Mouse (Mus musculus) MN1 (cell line): ENCODE measurements around the gene Aldh16a1.

Experiments
- DNase-seq: peaks from one replicate; pipeline ENCODE4 v3.0.0-alpha.2; 2016; ENCODE audit warnings: low spot score

Aldh16a1 gene

DNA sequence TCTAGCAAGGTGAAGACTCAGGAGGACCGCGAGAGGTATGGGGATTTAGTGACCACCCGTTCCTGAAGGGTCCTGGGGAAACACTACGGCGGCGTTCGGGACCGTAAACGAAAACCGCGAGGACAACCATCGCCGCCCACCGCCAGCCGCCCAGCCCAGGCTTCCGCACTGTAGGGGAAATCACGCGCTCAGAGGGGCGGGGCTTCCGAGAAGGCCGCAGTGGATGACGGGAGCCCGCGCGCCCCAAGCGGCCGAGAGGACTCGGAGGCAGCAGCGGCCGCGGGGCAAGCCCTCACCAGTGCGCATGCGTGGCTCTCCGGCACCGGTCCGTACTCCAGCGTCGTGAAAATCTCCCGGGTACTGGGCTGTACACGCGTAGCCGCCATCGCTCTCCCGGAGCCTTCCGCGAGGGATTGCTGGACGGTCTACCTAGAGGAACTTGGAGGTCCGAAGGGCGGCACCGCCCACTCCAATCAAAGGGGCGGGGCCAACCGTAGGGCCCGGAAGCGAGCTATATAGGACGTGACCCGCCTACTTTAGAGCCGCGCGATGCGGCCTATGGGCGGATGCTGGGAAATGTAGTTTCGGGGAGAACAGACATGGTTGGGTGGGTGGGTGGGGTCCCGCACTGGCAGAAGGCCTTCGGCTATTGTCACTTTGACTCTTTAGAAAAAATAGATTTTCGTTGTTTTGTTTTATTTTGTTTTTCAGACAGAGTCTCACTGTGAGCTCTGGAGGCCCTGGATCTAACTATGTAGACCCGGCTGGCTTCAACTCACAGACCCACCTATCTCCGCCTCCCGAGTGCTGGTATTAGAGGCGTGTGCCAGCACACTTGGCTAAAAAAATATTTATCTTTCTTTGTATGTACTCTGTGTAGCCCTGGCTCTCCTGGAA is at the start of gene Aldh16a1, which contains the start of gene Pih1d1:
Gene Aldh16a1 (minus strand): TSS at position 489 of the 897 bp plus-strand sequence.
Gene Pih1d1 (plus strand): TSS at position 208 of the 897 bp plus-strand sequence.
- peak; percentile 95 for DNase-seq

DNA sequence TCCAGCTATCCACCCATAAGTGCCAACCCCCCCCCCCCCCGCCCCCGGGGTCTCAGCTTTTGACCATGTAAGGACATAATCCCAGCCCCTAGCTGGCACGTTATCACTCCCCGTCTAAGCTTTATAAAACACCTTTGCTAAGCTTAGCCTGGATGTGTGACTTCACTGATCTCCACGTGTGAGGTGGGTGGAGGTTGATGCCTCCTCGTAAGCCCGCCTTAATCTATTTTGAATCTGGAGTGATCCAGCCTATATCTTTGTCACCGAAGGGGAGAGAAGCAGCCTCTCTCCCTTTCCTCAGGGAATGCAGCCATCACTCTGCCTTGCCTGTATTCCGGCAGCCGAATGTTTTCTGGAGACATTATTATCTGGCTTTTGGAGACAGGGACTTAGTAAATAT is 48.3 kb upstream of the Aldh16a1 start:
- no peak for DNase-seq

DNA sequence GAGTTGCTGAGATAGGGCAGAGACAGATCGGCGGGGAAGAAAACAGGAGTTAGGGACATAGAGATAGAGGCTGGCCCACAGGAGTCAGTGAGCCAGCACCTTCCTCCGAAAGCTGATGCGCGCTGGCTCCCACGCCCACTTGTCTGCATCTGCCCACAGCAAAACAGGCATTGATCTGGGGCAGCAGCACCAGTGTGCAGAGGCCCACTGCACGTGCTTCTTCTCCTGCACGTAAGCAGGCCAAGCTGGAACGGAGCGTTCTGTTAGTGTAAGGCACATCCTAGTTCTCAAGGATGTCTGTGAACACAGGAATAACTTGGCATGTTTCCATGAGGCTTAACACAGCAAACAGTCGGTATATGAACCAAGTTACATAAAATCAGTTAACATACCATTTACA is 44.6 kb upstream of the Aldh16a1 start:
- DNase-seq: no peak

DNA sequence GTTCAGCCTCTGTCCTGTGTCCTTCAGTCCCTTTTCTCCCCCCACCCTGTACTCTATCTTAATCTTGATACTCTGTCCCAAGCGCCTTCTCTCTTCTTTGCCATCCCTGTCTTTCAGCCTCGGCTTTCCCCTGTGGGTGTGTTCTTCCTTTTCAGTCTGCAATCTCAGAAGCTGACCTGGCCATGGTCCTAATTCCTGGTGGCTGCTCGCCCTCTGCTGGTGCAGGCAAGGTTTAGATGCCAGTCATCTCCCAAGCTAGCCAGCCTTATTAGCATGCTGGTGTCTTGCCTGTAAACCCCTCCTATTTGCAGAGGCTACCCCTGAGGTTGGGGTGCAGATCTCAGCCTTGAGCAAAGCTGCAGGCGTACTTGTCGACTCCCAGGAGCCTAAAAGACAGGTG is 44.1 kb upstream of the Aldh16a1 start:
- peak; percentile 85 for DNase-seq

DNA sequence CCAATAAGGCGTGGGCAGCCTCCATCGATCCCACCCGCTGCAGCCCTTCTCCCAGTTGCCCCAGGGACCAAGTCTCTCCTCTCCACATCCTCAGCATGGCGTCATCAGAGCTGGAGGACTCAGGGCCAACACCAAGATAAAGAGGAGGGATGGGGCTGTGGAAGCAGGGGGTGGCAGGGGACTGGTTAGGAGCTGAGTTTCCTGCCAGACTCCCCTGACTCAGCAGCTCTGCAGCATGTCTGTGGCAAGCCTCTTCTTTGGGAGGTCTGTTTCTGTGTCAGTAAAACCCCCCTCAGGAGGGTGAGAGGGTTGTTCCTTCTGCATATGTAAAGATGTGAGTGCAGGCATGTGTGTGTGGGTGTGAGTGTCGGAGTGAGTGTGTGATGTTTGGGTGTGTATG is 42.6 kb upstream of the Aldh16a1 start:
- DNase-seq: peak; percentile 57

DNA sequence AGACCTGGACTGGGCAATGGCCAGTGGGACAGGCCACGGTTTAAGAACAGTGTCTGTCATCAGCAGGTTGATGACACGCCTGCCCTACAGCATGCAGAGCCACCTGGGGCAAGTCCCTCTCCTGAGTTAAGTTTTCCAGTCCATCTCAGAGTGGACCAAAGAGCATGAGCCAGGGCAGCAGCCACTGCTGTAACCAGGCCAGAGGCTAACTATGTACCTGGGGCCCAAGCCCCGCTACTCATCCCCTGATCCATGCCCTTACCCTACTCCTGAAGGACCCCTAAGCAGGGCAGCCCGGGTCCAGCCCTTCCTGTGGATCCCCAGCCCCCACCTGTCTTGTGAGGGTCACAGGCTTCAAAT is 41.8 kb upstream of the Aldh16a1 start:
- DNase-seq: no peak

DNA sequence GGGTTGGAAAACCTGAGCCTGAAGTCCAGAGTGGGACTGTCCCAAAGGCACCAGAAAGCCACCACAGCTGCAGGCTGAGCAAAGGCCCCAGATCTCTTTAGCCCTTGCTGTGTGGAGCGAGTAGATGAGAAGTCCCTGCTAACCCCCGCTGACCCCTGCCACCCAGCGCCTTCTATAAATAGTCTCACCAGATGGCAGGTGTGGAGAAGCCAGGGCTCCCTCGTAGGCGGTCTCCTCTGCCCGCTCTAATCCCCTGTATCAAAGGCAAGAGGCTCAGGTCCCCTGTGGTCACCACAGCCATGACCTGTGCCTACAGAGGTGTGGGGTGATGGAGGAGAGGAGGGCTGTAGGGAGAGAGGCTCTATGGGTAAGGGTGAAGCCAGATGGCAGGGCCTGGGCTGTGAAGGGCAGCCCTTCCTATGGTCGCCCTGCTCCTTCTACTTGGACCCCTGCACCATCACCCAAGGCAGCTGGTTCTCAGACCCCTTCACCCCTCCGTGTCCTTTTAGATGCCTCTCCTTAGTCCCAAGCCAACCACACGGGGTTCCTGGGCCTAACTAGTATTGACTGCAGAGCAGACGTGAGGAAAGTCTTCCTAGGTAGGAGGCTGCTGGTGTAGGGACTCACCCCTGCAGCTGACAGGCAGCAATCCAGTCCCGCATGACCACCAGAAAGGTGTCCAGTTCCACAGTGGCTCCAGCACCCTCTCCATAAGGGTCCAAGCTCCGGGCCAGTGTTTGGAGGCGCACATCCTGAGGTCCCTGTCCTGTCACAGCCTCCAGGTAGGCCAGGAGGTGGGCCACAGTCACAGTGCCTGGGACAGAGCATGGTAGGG is 41.2 kb upstream of the Aldh16a1 start:
- no peak for DNase-seq

DNA sequence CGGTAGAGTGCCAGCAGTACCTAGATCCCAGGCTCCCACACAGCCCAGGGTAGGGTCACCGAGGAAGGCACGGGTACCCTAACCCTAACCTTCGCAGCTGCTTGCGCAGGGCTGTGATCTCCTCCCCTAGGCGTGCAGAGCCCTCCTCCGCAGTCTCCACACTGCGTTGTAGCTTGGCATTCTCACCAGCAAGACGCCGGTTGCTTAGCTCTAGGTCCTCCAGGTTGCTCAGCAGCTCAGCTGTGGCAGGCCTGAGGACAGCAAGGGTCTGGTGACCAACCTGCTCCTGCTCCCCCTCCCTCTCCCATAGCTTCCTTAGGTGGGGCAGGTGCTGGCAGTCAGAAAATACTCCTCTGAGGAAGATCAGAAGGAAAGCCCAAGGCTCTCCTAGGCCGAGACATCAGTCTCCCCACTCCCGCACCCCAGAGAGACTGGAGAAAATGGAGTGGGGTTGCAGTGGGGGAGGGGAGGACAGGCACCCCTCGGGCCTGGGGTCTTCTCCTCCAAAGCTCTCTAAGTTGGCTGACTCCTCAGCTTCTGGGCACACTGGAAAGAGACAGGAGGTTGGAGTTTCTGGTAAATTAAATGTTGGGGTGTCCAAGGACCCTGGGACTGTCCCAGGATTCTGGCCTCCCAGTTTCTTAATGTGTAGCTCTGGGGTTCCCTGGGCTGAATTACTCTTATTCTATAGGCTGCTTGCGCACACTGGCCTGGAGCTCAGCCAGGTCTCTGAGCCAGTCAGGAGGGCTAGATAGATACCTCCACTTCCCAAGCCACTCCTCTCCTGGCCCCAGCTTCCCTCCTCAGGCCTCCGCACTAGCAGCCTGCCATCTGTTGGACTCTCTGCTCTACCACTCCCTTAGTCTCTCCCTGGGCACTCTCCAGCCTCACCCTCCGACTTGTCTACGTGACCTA is 39.7 kb upstream of the Aldh16a1 start:
- no peak for DNase-seq

DNA sequence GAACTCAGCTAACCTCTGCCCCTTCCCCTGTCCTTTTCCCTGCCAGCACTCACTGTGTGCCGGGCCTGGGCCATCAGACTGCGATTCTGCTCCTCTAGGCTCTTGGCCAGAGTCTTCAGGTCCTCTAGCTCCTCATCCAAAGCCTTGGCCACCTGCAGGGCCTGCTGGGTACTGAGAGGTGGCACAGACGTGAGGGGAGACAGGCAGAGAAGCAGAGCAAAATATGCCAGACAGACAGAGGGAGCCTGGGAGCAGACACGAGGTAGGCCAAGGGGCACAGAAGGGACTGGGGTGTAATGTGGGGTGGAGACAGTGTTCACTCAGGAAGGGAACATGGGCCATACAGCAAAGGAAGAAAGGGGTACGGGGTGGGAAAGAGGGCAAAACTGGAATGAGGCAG is 39.0 kb upstream of the Aldh16a1 start:
- no peak for DNase-seq

DNA sequence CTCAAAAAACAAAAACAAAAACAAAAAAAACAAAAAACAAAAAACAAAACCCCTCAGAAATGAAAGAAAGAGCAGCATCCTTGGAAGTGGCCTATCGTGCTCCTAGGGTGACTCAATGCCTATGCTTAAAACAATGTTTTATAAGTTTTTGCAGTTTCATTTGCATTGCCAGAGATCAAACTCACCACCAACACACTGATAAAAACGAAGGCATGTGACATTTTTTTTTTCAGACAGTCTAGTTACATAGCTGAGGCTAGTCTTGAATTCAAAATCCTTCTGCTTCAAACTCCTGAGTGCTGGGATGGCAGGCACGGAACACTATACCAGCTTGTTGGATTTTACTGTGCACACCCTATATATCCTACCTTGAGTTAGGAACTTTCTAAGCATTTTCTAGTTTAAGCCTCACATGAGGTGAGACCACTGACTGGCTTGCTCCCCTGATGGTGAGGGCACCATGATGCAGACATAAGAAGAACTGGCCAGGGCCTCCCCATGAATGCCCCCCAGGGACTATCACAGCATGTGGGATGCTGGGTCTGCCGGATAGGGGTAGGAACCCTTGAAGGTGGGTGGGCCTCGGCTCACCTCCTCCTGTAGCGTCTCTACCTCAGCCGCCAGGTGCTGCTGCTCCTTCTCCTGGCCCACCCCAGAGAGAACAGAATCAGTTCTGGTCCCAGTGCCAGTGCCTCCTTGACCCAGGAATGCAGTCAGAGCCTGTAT is 38.4 kb upstream of the Aldh16a1 start:
- no peak for DNase-seq

DNA sequence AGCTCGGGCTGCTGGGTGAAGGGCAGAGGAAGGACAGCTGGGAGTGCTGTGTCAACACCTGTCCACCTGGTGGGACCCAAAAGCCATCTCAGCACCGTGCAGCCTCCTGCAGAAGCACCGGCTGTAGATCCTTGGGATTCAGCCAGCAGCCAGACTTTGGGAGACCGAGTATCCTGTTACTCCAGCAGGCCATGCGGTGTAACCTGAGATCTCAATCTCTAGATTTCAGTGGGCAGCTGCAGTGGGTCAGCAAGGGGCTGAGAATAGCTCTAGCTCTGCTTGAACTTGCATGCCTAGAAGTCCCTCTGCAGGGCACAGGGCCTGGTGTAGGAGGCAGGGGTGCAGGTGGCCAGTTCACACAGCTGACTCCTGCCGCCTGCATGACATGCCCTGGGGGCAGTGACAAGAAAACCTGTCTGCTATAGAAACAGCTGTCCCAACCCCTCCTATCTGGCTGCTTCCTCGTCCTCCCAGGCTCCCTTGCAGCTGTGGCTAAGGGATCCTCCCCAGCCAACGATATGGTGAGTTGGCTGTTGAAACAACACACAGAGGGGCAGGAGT is 37.5 kb upstream of the Aldh16a1 start:
- DNase-seq: peak; percentile 54

DNA sequence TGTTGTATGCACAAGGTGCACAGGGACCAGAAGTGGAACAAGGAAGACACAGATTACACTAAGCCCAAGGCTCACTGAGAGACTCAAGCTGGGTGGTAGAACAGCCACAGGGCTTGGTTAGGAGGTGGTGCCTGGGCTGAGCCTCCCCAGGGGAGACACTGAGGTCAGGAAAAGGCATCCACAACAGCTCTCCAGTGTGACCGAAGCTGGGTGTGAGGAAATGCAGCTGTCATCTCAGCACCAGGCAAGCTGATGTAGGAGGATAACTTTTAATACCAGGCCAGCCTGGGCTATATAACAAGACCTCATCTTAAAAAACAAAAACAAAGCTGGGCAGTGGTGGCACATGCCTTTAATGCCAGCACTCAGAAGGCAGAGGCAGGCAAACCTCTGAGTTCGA is 36.8 kb upstream of the Aldh16a1 start:
- DNase-seq: no peak

DNA sequence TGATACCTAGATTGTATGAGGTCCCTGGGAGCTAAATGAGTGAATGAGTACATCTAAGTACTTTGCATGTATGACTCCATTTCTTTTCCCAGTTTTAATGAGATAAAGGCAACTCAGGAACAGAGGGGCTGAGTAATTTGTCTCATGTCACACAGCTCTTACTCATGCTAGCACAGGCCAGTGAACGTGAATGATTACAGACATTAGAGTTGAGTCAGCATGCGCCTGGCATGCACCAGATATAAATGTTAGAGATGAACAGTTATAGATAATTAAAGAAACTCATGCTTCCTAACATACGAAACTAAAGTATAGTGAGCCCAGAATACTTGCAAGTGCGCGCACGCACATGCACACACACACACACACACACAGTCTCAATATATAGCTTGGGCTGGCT is 35.8 kb upstream of the Aldh16a1 start:
- DNase-seq: no peak

DNA sequence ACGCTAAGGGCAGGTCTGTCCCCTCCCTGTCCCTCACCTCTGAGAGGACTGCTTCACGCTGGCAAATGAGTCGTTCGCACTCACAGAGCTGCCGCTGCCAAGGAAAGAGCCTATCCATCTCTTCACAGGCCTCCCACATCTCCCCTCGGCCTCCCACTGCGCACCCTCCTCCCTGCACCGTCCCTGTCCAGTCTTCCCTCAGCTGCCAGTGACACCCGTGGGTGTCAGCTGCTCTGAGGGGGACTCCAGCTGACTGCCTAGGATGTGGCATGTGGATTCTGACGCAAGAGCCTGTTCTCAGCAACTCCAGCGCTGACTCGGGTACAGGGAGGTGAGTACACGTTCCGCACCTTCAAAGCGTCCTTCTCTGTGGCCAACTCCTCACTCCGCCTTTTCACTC is 35.2 kb upstream of the Aldh16a1 start:
- no peak for DNase-seq

DNA sequence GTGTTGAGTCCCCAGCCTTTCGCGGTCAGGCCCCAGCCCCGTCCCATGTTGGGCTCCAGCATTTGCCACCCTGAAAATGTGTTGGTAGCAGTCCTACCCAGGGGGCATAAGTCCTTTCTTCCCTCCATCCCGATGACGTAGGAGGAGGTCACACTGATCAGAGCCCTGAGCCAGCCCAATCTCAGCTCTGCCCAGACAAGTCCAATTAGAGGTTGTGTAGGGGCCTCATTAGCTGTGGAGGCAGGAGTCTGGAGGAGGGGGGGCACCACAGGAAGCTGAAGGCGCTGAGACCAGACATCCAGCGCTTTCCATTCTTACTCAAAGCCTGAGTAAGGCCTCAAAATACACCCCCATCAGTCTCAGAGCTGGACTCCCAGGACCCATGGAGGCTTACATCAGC is 31.5 kb upstream of the Aldh16a1 start:
- DNase-seq: no peak

DNA sequence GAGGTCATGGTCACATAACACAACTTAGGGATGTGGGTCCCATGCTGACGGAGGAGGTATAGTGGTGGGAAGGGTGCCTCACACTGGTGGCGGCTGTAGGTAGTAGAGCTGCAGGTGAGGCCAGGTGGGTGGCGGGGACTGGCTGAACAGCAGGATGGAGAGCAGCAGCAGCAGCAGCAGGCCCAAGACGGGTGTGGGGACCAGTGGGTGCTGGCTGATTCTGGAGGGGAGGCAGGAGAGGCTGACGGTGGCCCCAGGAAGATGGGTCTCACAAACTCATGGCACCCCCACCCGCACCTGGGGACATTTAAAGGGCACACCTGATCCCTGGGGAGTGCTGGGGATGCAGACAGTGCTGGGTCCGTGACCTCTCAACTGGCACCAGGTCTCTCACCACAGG is 29.3 kb upstream of the Aldh16a1 start:
- no peak for DNase-seq

DNA sequence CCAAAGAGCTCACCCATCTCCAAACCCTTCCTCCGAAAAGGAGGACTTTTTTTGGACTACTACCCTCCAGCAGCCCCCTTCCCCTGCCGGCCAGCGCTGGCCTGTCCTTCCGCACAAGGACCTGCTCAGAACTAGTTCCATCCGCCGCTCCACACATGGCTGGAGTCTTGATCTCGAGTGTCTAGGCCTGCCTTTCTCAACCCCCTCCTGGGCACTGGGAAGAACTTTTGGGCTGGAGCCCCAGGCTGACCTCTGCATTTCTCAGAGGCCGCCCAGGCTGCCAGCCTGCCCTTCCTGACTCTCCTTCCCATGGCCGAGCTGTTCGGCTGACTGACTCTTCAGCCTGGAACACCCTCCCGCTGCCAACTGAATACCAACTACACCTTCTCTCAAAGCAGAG is 28.2 kb upstream of the Aldh16a1 start:
- no peak for DNase-seq

DNA sequence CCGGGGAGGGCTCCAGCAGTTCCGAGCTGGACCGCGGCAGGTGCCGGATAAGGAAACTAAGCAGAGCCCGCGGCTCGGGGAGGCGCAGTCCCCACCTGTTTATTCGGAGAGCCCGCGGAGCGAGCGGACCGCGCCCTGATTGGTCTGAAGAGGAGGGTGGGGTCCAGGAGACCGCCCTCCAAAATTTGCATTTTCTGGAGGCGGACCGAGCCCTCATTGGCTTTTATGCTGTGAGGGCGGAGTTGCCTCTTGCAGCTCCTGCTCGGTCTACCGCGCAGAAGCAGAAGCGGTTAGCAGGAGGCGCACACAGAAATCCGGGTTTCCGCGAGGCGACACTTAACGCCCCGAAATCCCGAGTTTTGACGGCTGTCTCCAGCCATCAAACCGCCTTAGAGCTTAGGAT is 27.8 kb upstream of the Aldh16a1 start:
- peak; percentile 94 for DNase-seq

DNA sequence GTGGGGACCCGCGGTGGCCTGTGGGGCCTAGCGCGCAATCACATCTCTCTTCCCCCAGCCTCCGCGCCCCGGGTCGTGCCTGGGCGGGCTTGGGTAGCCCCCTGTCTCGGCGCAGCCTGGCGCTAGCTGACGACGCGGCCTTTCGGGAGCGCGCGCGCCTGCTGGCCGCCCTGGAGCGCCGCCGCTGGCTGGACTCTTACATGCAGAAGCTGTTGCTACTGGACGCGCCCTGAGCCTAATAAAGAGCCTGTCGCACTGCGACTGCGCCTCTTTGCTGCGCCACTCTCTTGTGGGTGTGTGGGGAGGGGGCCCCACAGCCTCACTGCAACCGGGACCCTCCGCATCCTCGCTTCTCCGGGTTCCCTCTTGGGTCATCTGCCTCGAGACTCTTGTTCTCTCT is 27.2 kb upstream of the Aldh16a1 start:
- DNase-seq: peak; percentile 63

DNA sequence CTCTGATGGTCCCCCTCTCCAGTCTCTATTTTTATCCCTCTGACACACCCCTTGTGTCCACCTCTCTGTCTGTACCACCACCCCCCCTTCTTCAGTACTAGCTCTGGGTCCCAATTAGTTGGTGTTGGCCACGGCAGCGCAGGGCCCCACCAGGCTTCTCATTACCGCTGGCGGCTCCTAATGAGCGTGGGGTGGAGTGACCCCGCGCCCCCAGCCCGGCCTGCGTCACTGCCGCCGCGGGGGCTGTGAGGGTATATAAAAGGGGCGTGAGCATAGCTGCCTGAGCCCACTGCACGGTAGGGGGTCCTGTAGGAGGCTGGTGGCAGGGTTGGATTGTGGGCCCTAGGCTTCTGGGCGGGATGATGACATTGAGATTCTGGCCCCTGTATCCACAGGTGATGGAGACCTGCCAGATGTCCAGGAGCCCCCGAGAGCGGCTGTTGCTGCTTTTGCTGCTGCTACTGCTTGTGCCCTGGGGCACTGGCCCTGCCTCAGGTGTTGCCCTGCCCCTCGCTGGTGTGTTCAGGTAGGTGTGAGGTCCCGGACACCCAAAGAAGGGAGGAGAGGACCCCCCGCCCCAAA is 26.6 kb upstream of the Aldh16a1 start, which contains the start of gene Pth2:
Gene Pth2 (plus strand): TSS at position 100 of the 582 bp plus-strand sequence.
- DNase-seq: no peak

DNA sequence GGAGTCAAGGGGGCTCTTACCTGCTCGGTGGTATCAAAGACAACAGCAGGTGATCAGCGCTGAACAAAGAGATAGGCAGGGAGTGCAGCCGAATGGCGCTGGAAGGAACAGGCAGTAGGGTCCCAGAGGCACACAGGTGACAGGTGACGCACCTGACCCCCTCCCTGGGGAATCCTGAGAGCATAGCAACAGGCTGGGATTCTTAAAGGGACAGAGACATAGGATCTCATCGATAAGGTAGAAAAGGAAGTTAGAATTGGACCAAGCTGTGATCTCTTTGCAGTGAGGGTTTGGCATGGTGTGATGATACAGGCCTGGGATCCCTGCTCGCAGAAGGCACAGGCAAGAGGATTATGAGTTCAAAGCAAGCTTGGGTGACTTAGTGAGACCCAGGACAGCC is 25.1 kb upstream of the Aldh16a1 start, which contains the start of gene Gfy:
Gene Gfy (minus strand): TSS at position 101 of the 400 bp plus-strand sequence.
- no peak for DNase-seq
